Mouse (Mus musculus): Measurements from ENCODE around the gene Tnrc6a. TPM values are rescaled to one million over a fixed set of nuclear protein-coding genes. Genes with fewer than 3 reads are reported as not detected.

Tnrc6a gene
- total and polyA plus RNA-seq, 3 experiments: 52.0 to 106 (median 72.4) TPM

- no peak for TF ChIP-seq TAL1 (conservative IDR thresholded peaks at IDR 0.05; ENCODE audit: low read depth, low read length)
- TF ChIP-seq GATA1 (IDR thresholded peaks at IDR 0.05; ENCODE audit: borderline replicate concordance, low read length): no peak
- no peak for TF ChIP-seq GATA2 (IDR thresholded peaks at IDR 0.05; ENCODE audit: borderline replicate concordance, low read depth, low read length)
- no peak for TF ChIP-seq POLR2AphosphoS5 (IDR thresholded peaks at IDR 0.05; ENCODE audit: insufficient replicate concordance, low read depth, low read length)
- no peak for TF ChIP-seq CTCF (IDR thresholded peaks at IDR 0.05; ENCODE audit: low read depth, low read length)
Observed at GRCm38 (mm10) chr7:123120516-123120915, 3.2 kb upstream of the Tnrc6a start.

GRCm38 (mm10) chr7:123124299-123124716 is 623 bp downstream of the Tnrc6a start:
- peak; percentile 12 for DNase-seq (ENCODE audit: low spot score)
- Histone ChIP-seq H3K4me1 (ENCODE audit: insufficient read depth, low read depth, low read length) (peaks cover 29% of the 10 kb centered on the region), H3K4me3 (ENCODE audit: low read depth, low read length) (peak overlapping the region; percentile 90), H3K9me3 (replicated peaks) (no peaks in the 10 kb centered on the region), H3K36me3 (replicated peaks) (peaks cover 29% of the 10 kb centered on the region), H3K27me3 (ENCODE audit: insufficient read depth, low read length) (no peaks in the 10 kb centered on the region)
- no peak for TF ChIP-seq POLR2AphosphoS5 (IDR thresholded peaks at IDR 0.05; ENCODE audit: insufficient replicate concordance, low read depth, low read length)
- TF ChIP-seq TAL1 (conservative IDR thresholded peaks at IDR 0.05; ENCODE audit: low read depth, low read length): no peak
- TF ChIP-seq CTCF (IDR thresholded peaks at IDR 0.05; ENCODE audit: low read depth, low read length): no peak
- no peak for TF ChIP-seq GATA2 (IDR thresholded peaks at IDR 0.05; ENCODE audit: borderline replicate concordance, low read depth, low read length)
- TF ChIP-seq GATA1 (IDR thresholded peaks at IDR 0.05; ENCODE audit: borderline replicate concordance, low read length): no peak
- no peak for ATAC-seq (ENCODE audit: extremely low read depth, insufficient number of reproducible peaks, low FRiP score, poor library complexity, severe bottlenecking)

More at GRCm38 (mm10) chr7:123120516-123120915, 3.2 kb upstream of the Tnrc6a start:
- no peaks in the 10 kb centered on the region for H3K27me3 ChIP-seq (ENCODE audit: insufficient read depth, low read length)
- no peaks in the 10 kb centered on the region for H3K9me3 ChIP-seq (replicated peaks)
- DNase-seq (ENCODE audit: low spot score) (no peak), ATAC-seq (ENCODE audit: extremely low read depth, insufficient number of reproducible peaks, low FRiP score, poor library complexity, severe bottlenecking) (no peak)
- H3K4me1 ChIP-seq (ENCODE audit: insufficient read depth, low read depth, low read length): peaks cover 34% of the 10 kb centered on the region
- no peaks in the 10 kb centered on the region for H3K36me3 ChIP-seq (replicated peaks)
- no peak overlapping the region for H3K4me3 ChIP-seq (ENCODE audit: low read depth, low read length)

- Histone ChIP-seq H3K4me1 (ENCODE audit: insufficient read depth, low read depth, low read length) (peaks cover 32% of the 10 kb centered on the region), H3K27me3 (ENCODE audit: insufficient read depth, low read length) (no peaks in the 10 kb centered on the region), H3K4me3 (ENCODE audit: low read depth, low read length) (peak overlapping the region; percentile 90), H3K36me3 (replicated peaks) (peaks cover 34% of the 10 kb centered on the region), H3K9me3 (replicated peaks) (no peaks in the 10 kb centered on the region)
- ATAC-seq (ENCODE audit: extremely low read depth, insufficient number of reproducible peaks, low FRiP score, poor library complexity, severe bottlenecking) (no peak), DNase-seq (ENCODE audit: low spot score) (no peak)
- TF ChIP-seq CTCF (IDR thresholded peaks at IDR 0.05; ENCODE audit: low read depth, low read length) (no peak), GATA2 (IDR thresholded peaks at IDR 0.05; ENCODE audit: borderline replicate concordance, low read depth, low read length) (no peak), GATA1 (IDR thresholded peaks at IDR 0.05; ENCODE audit: borderline replicate concordance, low read length) (no peak), POLR2AphosphoS5 (IDR thresholded peaks at IDR 0.05; ENCODE audit: insufficient replicate concordance, low read depth, low read length) (no peak), TAL1 (conservative IDR thresholded peaks at IDR 0.05; ENCODE audit: low read depth, low read length) (no peak)
Observed at GRCm38 (mm10) chr7:123124735-123125181, 1.1 kb downstream of the Tnrc6a start.

GRCm38 (mm10) chr7:123126056-123126455 is 2.4 kb downstream of the Tnrc6a start:
- Histone ChIP-seq H3K36me3 (replicated peaks) (peaks cover 46% of the 10 kb centered on the region), H3K9me3 (replicated peaks) (no peaks in the 10 kb centered on the region), H3K27me3 (ENCODE audit: insufficient read depth, low read length) (no peaks in the 10 kb centered on the region), H3K4me3 (ENCODE audit: low read depth, low read length) (no peak overlapping the region), H3K4me1 (ENCODE audit: insufficient read depth, low read depth, low read length) (peaks cover 41% of the 10 kb centered on the region)
- ATAC-seq (ENCODE audit: extremely low read depth, insufficient number of reproducible peaks, low FRiP score, poor library complexity, severe bottlenecking) (no peak), DNase-seq (ENCODE audit: low spot score) (no peak)
- no peak for TF ChIP-seq GATA2 (IDR thresholded peaks at IDR 0.05; ENCODE audit: borderline replicate concordance, low read depth, low read length)
- TF ChIP-seq POLR2AphosphoS5 (IDR thresholded peaks at IDR 0.05; ENCODE audit: insufficient replicate concordance, low read depth, low read length): no peak
- TF ChIP-seq GATA1 (IDR thresholded peaks at IDR 0.05; ENCODE audit: borderline replicate concordance, low read length): no peak
- TF ChIP-seq CTCF (IDR thresholded peaks at IDR 0.05; ENCODE audit: low read depth, low read length): no peak
- TF ChIP-seq TAL1 (conservative IDR thresholded peaks at IDR 0.05; ENCODE audit: low read depth, low read length): no peak

GRCm38 (mm10) chr7:123127301-123127700 is 3.6 kb downstream of the Tnrc6a start:
- no peak overlapping the region for H3K4me3 ChIP-seq (ENCODE audit: low read depth, low read length)
- no peaks in the 10 kb centered on the region for H3K9me3 ChIP-seq (replicated peaks)
- peaks cover 42% of the 10 kb centered on the region for H3K4me1 ChIP-seq (ENCODE audit: insufficient read depth, low read depth, low read length)
- DNase-seq (ENCODE audit: low spot score) (no peak), ATAC-seq (ENCODE audit: extremely low read depth, insufficient number of reproducible peaks, low FRiP score, poor library complexity, severe bottlenecking) (no peak)
- TF ChIP-seq POLR2AphosphoS5 (IDR thresholded peaks at IDR 0.05; ENCODE audit: insufficient replicate concordance, low read depth, low read length) (no peak), GATA2 (IDR thresholded peaks at IDR 0.05; ENCODE audit: borderline replicate concordance, low read depth, low read length) (no peak), TAL1 (conservative IDR thresholded peaks at IDR 0.05; ENCODE audit: low read depth, low read length) (no peak), CTCF (IDR thresholded peaks at IDR 0.05; ENCODE audit: low read depth, low read length) (no peak), GATA1 (IDR thresholded peaks at IDR 0.05; ENCODE audit: borderline replicate concordance, low read length) (no peak)
- no peaks in the 10 kb centered on the region for H3K27me3 ChIP-seq (ENCODE audit: insufficient read depth, low read length)
- H3K36me3 ChIP-seq (replicated peaks): peaks cover 59% of the 10 kb centered on the region

GRCm38 (mm10) chr7:123127981-123128380 is 4.3 kb downstream of the Tnrc6a start:
- H3K36me3 ChIP-seq (replicated peaks): peaks cover 63% of the 10 kb centered on the region
- peaks cover 44% of the 10 kb centered on the region for H3K4me1 ChIP-seq (ENCODE audit: insufficient read depth, low read depth, low read length)
- H3K27me3 ChIP-seq (ENCODE audit: insufficient read depth, low read length): no peaks in the 10 kb centered on the region
- no peak for ATAC-seq (ENCODE audit: extremely low read depth, insufficient number of reproducible peaks, low FRiP score, poor library complexity, severe bottlenecking)
- no peak for DNase-seq (ENCODE audit: low spot score)
- no peaks in the 10 kb centered on the region for H3K9me3 ChIP-seq (replicated peaks)
- TF ChIP-seq TAL1 (conservative IDR thresholded peaks at IDR 0.05; ENCODE audit: low read depth, low read length) (no peak), CTCF (IDR thresholded peaks at IDR 0.05; ENCODE audit: low read depth, low read length) (no peak), GATA1 (IDR thresholded peaks at IDR 0.05; ENCODE audit: borderline replicate concordance, low read length) (no peak), POLR2AphosphoS5 (IDR thresholded peaks at IDR 0.05; ENCODE audit: insufficient replicate concordance, low read depth, low read length) (no peak), GATA2 (IDR thresholded peaks at IDR 0.05; ENCODE audit: borderline replicate concordance, low read depth, low read length) (no peak)
- no peak overlapping the region for H3K4me3 ChIP-seq (ENCODE audit: low read depth, low read length)

All from G1E (cell line).